Mouse (Mus musculus) embryonic fibroblast, embryonic 13.5 days (primary cell): ENCODE data around the gene Helz.

ENCODE experiments used
- CTCF ChIP-seq: IDR thresholded peaks from 2 replicates; pipeline ENCODE4 v1.5.1; 2011; ENCODE audit warnings: mild to moderate bottlenecking, control low read depth, low read length, moderate library complexity, borderline replicate concordance; ENCODE audit not compliant: insufficient read depth
- POLR2A ChIP-seq: IDR thresholded peaks from 2 replicates; pipeline ENCODE4 v1.6.1; 2011; ENCODE audit warnings: low read depth, mild to moderate bottlenecking, control low read depth, low read length, moderate library complexity

DNA sequence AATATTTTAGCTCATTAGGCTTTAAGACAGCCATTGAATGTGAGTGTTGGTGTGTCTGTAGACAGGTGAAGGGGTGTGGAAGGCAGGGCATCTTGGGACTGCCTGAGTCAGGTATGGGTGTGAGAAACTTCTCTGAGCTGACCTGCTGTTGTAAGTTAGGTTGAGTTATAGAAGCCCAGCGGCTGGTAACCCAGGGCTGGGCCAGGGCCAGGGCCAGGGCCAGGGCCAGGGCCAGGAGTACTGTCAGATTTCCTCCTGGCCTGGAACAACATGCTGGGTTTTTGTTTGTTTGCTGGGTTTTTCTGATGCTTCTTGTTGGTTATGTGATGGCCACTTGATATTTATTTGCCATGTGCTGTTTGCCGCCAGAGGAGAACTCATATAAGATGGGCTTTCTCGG is 76.9 kb downstream of the Helz start:
- TF ChIP-seq CTCF: no peak
- TF ChIP-seq POLR2A: no peak
